Mouse (Mus musculus): ENCODE data around the gene Dnttip1.

- TF ChIP-seq CTCF (IDR thresholded peaks at IDR 0.05; ENCODE audit: control insufficient read depth, insufficient read depth, insufficient read length) = no peak
- TF ChIP-seq FOSL1 (IDR thresholded peaks at IDR 0.05; ENCODE audit: insufficient read depth, low read length, poor library complexity, severe bottlenecking) = no peak
- no peak for TF ChIP-seq MYOG (IDR thresholded peaks at IDR 0.05; ENCODE audit: control insufficient read depth, extremely low read depth, insufficient read length)
- TF ChIP-seq MAX (IDR thresholded peaks at IDR 0.05) = no peak
- no peak for TF ChIP-seq MYOD1 (IDR thresholded peaks at IDR 0.05; ENCODE audit: control insufficient read depth, insufficient read length, low read depth)
These were observed 48.0 kb downstream of the Dnttip1 start for GRCm38 (mm10) chr2:164793772-164794171.
